Mouse (Mus musculus) intestine, embryonic 16.5 days (tissue): ENCODE data around the gene Pla2g2d. TPM values are rescaled to one million over a fixed set of nuclear protein-coding genes. Genes with fewer than 3 reads are reported as not detected.

Experiments
- polyA plus RNA-seq: library from polyadenylated mRNA; unstranded; fragments of >200 nt; fragmentation: Nextera tagmentation; extraction: Ambion mirVana; gene quantifications from 2 replicates; pipeline ENCODE4 v1.2.1, GENCODE M21; 2015

The Pla2g2d gene
- polyA plus RNA-seq, 1 experiment from 2014 or later = 0.75 TPM

Other genes with a start within 250 kb of the Pla2g2d start
- 0.11 and 0.23 TPM in 2 replicates for gene Vwa5b1, start 139.9 kb upstream of the Pla2g2d start, polyA plus RNA-seq
- gene Pla2g2c, start 50.9 kb upstream of the Pla2g2d start, polyA plus RNA-seq = 0.13 and 0.16 TPM in 2 replicates
- 1.3 and 1.5 TPM in 2 replicates for gene Ubxn10, start 38.6 kb upstream of the Pla2g2d start, polyA plus RNA-seq
- gene Pla2g2f, start 18.1 kb upstream of the Pla2g2d start, polyA plus RNA-seq = 2.3 and 2.7 TPM in 2 replicates
- gene Pla2g5, start 87.7 kb downstream of the Pla2g2d start, polyA plus RNA-seq = 0.15 and 0.23 TPM in 2 replicates
- not detected in 2 replicates for gene Gm13030, start 98.2 kb downstream of the Pla2g2d start, polyA plus RNA-seq
- 0.18 TPM in 1 of 2 replicates, not detected in the other for gene Pla2g2e, start 102.2 kb downstream of the Pla2g2d start, polyA plus RNA-seq
- 4.4 and 4.6 TPM in 2 replicates for gene Otud3, start 138.2 kb downstream of the Pla2g2d start, polyA plus RNA-seq
- 106 and 121 TPM in 2 replicates for gene Rnf186, start 191.4 kb downstream of the Pla2g2d start, polyA plus RNA-seq
- 16.3 and 17.1 TPM in 2 replicates for gene Tmco4, start 197.2 kb downstream of the Pla2g2d start, polyA plus RNA-seq